Mouse (Mus musculus) layer of hippocampus, postnatal 25 days (tissue): Measurements from ENCODE around the gene Wdr89. TPM values are rescaled to one million over a fixed set of nuclear protein-coding genes. Genes with fewer than 3 reads are reported as not detected.

Source experiments
- DNase-seq, 2 experiments: peaks; one replicate each; pipeline ENCODE4 v3.0.0; 2022; ENCODE audit warnings: mixed read lengths in 2 of 2, low spot score in 1 of 2; ENCODE audit errors: extremely low spot score in 1 of 2
- total RNA-seq, 2 experiments: library from RNA; stranded (reverse); gene quantifications; 2 replicates each; pipeline ENCODE4 v1.2.3; 2021

Gene Wdr89
- total RNA-seq, 2 experiments from 2014 or later = 3.5 to 3.9 TPM

DNA sequence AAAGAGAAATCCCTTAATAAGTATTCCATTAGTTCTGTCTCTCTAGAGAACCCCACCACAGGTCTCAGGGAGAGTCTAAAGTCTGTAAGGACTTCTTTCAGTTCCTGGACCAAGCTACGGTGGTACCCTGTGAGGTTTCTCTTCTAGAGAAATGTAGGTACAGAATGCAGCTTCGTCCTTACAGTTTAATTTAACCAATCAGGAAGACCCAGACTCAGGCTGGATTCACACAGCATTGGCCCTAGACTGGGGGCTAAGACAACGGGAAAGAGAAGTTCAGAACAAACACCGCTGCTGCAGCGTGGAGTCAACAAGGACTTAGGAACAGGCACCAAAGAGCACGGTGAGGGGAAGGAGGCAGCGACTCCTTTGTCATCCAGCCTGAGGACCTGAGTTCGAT lies 52.5 kb downstream of the Wdr89 start:
- no peak for DNase-seq

DNA sequence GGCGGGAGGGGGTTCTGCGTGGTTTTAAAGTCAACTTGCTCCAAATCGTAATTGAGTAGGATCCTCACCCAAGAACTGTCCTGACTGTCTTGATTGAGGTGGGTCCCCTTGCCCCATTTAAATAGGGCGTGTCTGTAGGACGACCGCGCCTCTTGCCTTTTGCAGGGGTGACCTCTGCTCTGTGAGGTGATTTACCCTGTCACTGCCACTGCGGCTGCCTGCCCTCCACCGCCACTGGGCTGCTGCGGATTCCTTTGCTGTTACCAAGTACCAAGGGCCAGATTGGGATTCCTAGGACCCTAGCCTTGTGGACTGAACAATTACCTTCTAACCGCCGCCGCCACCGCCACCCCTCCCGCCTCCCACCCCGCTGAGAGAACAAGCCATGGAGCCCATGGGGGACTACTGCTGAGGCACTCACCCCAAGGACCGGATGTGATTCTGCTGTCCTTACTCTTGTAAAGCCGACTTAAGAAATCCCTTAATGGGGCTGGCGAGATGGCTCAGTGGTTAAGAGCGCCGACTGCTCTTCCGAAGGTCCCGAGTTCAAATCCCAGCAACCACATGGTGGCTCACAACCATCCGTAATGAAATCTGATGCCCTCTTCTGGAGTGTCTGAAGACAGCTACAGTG lies 53.1 kb downstream of the Wdr89 start:
- DNase-seq = no peak

DNA sequence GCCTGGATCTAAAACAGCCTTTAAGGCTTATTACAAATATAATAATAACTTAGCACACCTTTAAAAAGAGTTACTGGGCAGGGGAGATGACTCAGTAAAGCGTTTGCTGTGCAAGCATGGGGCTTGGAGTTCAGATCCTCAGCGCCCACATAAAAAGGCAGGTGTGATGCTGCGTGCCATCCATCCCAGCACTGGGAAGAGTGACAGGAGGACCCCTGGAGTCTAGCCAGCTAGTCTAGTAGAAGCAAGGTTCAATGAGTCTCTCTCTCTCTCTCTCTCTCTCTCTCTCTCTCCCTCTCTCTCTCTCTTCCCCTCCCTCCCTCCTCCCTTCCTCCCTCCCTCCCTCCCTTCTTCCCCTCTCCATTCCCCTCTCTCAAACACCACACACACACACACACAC lies 53.8 kb downstream of the Wdr89 start:
- no peak for DNase-seq

DNA sequence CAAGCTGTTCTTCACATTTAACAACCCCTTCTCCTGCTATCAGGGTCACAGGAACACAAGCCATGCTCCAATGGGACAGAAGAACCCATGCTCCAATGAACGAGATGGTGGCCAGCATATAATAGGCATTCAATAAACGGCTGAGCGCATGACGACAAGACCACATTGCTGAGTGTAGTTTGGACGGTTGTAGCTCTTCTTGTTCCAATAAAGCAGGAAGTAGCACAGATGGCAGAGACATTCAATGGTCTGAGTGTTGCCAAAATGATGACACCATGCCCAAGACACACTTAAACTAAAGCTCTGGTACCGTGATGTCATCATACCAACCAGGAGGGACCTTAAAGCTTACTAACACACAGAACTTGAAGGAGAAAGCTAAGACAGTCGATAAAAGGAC lies 56.6 kb downstream of the Wdr89 start:
- DNase-seq = no peak

DNA sequence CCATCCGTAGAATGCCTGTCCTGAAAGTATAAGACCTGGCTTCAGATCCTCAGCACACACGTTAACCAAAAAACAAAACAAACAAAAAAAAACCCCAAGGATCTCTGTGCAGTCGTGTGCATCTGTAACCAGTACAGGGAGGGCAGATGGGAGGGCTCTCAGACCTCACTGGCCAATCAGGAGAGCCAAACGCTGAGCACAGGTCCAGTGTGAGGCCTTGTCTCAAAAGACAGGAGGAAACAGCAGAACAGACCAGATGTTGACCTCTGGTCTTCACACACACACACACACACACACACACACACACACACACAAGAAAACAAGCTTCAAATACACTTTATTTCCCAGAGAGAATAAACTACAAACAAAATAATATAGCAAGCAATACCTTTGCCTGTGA lies 69.8 kb downstream of the Wdr89 start:
- DNase-seq = no peak

DNA sequence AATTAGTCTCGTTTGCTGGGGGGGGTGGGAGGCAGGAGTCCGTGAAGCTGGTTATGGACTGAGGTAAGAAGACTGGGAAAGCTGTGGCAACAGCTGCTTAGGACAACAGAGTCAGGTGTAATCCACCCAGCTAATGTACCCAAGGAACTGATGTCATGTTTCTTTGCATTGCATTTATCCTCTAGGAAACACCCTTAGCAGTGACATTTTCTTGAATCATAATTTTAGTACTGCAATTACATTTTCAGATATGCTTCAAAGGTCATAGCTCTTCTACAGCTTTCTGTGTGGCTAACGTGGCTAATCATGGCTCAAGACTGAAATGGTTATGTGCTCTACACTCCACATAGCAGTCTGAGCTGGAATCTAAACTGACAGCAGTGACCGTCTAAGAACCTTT lies 70.3 kb downstream of the Wdr89 start:
- DNase-seq = no peak

DNA sequence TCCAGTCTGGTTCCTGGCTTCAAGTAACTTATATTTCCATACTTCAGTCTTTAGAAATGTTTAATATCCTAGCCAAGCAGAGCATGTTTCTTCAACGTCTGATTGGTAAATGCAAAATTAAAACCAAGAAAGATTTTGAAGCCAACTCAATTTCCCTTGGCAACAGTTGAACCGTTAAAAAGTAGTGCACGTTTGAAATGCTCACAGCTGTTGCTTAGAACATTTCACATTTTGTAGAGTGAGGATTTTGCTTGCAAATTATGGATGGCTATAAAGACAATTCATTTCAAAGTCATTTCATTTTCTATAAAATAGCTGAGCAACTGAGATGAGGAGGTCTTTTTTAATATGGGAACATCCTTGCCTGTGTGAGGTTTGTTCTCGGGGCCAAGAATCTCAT lies 71.6 kb downstream of the Wdr89 start:
- no peak for DNase-seq

DNA sequence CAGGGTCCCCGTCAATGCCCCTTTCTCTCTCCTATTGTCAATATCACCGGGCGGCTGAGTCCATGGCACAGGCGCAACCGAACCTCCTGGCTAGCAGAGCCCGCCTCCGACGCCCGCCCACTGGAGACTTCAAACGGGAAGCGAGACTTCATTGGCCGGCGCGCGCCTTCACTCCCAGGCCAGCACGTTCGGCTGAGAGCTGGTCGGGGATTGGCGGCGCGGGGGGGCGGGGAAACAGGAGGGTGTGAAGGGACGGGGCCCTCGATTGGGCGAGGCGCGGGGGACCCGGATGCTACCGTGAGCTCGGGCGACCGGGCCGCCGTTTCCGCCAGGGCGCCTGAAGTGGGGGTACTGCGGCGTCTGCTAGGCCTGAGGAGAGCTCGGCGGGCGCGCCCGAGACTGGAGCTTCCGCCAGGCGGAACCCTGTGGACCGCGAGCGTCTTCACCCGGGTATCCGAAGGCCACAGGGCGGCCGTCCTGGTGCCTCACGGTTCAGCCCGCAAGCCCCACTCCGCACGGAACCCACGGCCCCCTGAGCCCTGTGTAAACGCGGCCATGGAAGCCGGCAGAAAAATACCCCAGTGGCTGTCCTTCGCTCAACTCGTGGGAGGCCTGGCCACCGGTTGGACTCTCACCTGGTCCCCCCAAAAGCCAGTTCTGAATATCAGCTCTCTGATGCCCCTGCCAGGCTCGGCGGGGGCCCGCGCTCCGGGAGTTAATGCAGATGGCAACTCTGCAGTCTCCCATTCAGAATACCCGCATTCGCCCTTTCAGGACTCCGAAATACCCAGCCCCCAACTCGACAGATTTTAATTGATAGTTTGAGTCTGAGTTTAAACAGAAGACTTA lies 73.0 kb downstream of the Wdr89 start, which contains the start of gene Ppp2r5e:
Gene Ppp2r5e, minus strand, starts transcription at position 92 of the 849 bp plus-strand sequence.
- peak; percentile 95 to 97 for DNase-seq

DNA sequence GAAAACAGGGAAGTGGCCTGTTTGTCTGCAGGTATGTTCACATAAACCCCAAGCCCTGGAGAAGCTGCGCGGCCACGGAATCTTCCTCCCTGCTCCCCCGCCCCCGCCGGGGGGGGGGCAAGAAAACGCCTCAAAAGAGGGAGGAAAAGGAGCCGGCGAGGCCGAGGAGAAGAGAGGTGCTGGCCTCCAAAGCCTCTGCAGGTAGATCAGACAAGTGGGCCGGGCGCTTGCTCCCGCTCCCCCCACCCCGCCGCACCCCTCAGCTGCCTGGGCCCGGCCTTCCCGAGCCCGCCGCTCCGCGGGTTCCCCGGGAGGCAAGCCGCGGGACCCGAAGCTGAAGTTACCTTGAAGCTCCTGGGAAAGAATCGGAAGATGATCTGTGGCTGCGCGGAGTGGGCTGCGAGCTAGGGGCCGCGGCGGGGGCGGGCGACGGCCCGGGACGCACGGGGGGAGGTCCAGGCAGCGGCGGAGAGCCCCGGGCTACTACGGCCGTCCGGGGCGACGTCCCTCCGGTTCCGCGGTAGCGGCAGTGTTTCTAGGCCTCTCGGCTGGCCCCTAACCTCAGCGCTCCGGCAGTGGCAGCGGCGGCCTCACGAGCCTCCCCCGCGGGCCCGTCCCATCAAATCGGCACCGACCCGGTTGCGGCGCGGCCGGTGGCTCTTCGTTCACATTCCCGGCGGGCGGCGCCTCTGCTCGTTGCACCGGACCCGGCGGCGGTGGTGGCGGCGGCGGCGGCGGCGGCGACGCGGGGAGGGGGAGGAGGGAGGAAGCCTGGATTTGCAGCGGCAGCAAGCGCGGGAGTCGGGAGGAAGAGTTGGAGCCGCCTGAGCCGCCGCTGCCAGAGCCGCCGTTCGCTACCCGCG lies 73.8 kb downstream of the Wdr89 start:
- DNase-seq = peak; percentile 15 to 30

DNA sequence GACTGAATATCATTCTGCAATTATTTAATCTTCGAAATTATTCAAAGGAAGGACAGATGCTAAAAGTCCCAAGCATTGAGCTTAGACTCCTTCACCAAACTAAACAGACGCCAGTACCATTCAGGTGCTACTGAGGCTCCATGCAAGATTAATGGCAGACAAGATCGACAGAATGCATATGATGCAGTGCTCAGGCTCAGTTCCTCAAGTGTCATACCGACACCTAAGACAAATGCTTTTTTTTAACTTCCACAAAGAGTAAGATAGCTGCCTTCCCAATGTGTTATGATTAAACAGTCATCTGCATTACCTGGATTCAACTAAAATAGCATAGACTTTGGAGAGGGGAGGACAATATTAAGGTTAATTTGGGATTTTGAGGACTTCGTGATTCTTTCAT lies 74.9 kb downstream of the Wdr89 start:
- DNase-seq = no peak

DNA sequence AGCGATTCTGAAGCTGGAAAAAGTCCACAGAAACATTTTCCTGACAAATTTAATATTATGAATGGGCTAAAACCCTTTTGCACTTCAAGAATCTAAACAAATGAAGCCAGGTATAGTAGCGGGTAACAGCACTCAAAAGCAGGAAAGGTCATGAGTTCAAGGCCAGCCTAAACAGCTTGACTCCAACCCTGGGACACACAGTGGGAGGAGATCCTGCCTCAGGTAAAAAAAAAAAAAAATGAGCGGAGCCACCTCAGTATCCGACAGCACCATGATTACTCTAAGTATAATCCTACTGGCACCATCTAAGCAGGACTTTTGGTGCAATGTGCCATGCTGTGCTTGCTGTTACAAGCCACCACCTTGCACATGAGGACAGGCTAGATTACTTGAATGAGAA lies 75.5 kb downstream of the Wdr89 start:
- DNase-seq = no peak

DNA sequence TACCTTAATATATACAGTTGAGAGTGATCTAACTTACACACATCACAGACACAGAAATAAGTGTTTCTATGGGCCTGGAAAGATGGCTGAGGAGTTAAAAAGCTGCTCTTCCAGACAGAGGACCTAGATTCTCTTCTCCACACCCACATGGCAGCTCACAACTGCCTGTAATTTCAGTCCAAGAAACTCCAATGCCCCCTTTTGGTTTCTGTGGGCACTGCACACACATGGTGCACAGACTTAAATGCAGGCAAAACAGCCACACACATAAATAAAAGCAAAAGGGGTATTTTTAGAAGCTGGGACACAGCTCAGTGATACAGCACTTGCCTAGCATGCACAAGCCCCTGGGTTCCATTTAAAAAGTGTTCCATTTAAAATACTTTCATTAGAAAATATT lies 81.8 kb downstream of the Wdr89 start:
- DNase-seq = no peak

DNA sequence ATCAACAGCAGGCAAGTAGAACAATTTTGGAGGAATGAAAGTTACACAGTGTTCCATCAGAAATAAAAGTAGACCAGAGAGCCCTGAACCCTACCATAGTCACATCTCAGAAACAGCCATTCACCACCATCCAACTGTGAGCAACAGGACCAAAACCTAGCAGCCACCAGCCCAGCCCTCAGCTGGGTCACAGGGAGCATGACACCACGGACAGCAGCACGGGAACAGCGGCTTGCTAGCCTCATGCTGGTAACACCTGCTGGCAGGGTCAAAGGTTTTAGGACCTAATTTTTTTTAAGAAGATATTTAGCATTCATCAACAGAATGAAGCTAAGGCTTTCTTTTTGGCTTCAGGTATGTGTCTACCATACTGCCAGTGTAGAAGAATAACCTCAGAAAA lies 85.6 kb downstream of the Wdr89 start:
- DNase-seq = no peak

Other genes starting within 250 kb of the Wdr89 start
- 10 to 100 TPM; 74.0 to 80.2 TPM for gene Ppp2r5e, start 73.3 kb downstream of the Wdr89 start, total RNA-seq
- gene Sgpp1, start 66.2 kb upstream of the Wdr89 start, total RNA-seq = 10 to 100 TPM; 30.1 to 34.8 TPM
- 10 to 100 TPM; 23.0 to 25.5 TPM for gene Syne2, start 148.6 kb upstream of the Wdr89 start, total RNA-seq